Mouse (Mus musculus): ENCODE measurements around the gene Rbfox3.

- TF ChIP-seq POLR2A (IDR thresholded peaks at IDR 0.05; ENCODE audit: low read depth, low read length) (no peak), CTCF (IDR thresholded peaks at IDR 0.05; ENCODE audit: extremely low read depth, insufficient read depth, insufficient read length, insufficient replicate concordance) (no peak)
Measured at GRCm38 (mm10) chr11:118604206-118604605, 307.2 kb downstream of the Rbfox3 start.
